Mouse (Mus musculus) kidney, adult 11 months (tissue): ENCODE measurements around the gene Rab19.
"Not testable (repeated sequence)": the region's sequence is repeated elsewhere in the genome, so short reads cannot be mapped to it uniquely, and the experiment has no call there.

Experiments used
- DNase-seq: peaks from one replicate; pipeline ENCODE4 v3.0.0; 2022

The Rab19 gene

GRCm38 (mm10) chr6:39434111-39434885 is 53.3 kb downstream of the Rab19 start:
- DNase-seq = no peak

- DNase-seq = no peak
Observed at GRCm38 (mm10) chr6:39434886-39435492, 54.0 kb downstream of the Rab19 start.

GRCm38 (mm10) chr6:39435875-39436274 is 54.9 kb downstream of the Rab19 start:
- no peak for DNase-seq

- not testable (repeated sequence) for DNase-seq
Observed at GRCm38 (mm10) chr6:39437519-39437918, 56.5 kb downstream of the Rab19 start.
